Mouse (Mus musculus) intestine, embryonic 16.5 days (tissue): Measurements from ENCODE around the gene Retnla. TPM values are rescaled to one million over a fixed set of nuclear protein-coding genes. Genes with fewer than 3 reads are reported as not detected.

Experiments
- ATAC-seq: fragments of 200-750 bp; cut with Nextera tagmentation; 2 replicates; pipeline ENCODE4 v1.8.0; 2017; ENCODE audit warnings: moderate TSS enrichment, moderate library complexity
- H3K27ac ChIP-seq: fragments of 300-500 bp; sonication (generic); 2 replicates; pipeline ENCODE4 v1.5.1; 2014; ENCODE audit warnings: mild to moderate bottlenecking, low read length
- H3K27me3 ChIP-seq: fragments of 300-500 bp; sonication (generic); replicated peaks from 2 replicates; pipeline ENCODE4 v1.6.1; 2014; ENCODE audit warnings: low read length, control low read depth, mixed read lengths; ENCODE audit not compliant: control insufficient read depth, insufficient read depth
- H3K36me3 ChIP-seq: fragments of 300-500 bp; sonication (generic); 2 replicates; pipeline ENCODE4 v1.6.1; 2014; ENCODE audit warnings: low read length, control low read depth; ENCODE audit not compliant: control insufficient read depth, insufficient read depth
- H3K4me1 ChIP-seq: fragments of 300-500 bp; sonication (generic); 2 replicates; pipeline ENCODE4 v1.6.1; 2014; ENCODE audit warnings: low read length, control low read depth, mixed read lengths; ENCODE audit not compliant: control insufficient read depth, insufficient read depth
- H3K4me2 ChIP-seq: fragments of 300-500 bp; sonication (generic); 2 replicates; pipeline ENCODE4 v1.6.1; 2014; ENCODE audit warnings: low read depth, low read length, control low read depth
- H3K4me3 ChIP-seq: fragments of 300-500 bp; sonication (generic); 2 replicates; pipeline ENCODE4 v1.5.1; 2014; ENCODE audit warnings: mild to moderate bottlenecking, low read length
- H3K9ac ChIP-seq: fragments of 300-500 bp; sonication (generic); 2 replicates; pipeline ENCODE4 v1.6.1; 2014; ENCODE audit warnings: low read depth, low read length
- H3K9me3 ChIP-seq: fragments of 300-500 bp; sonication (generic); 2 replicates; pipeline ENCODE4 v1.6.1; 2016; ENCODE audit warnings: low read length, control low read depth; ENCODE audit not compliant: control insufficient read depth
- WGBS: fragments of 180-500 bp; shearing (Covaris S2); extraction: QIAGEN DNeasy Blood & Tissue Kit; methylation state at CpG from one replicate; pipeline ENCODE4 v1.1.7; 2014; 5-methylcytosine and 5-hydroxymethylcytosine counted together
- polyA plus RNA-seq: library from polyadenylated mRNA; unstranded; fragments of >200 nt; fragmentation: Nextera tagmentation; extraction: Ambion mirVana; gene quantifications from 2 replicates; pipeline ENCODE4 v1.2.1, GENCODE M21; 2015

The Retnla gene
- polyA plus RNA-seq, 1 experiment from 2014 or later = not detected

GRCm38 (mm10) chr16:48871754-48872153 is 29.4 kb downstream of the Retnla start:
- Histone ChIP-seq H3K9ac (no peak overlapping the region), H3K4me3 (no peak overlapping the region)

GRCm38 (mm10) chr16:48872321-48872720 is 30.0 kb downstream of the Retnla start, which contains the start of gene Retnlg:
TSS of gene Retnlg (plus strand) at chr16:48872621.
- Histone ChIP-seq H3K27me3 (no peaks in the 10 kb centered on the region), H3K36me3 (no peaks in the 10 kb centered on the region), H3K27ac (no peak within 1 kb of the TSS), H3K4me1 (no peaks in the 10 kb centered on the region), H3K4me3 (no peak within 1 kb of the TSS), H3K4me2 (no peak within 1 kb of the TSS), H3K9me3 (no peaks in the 10 kb centered on the region), H3K9ac (no peak within 1 kb of the TSS)
- no peak for ATAC-seq
- WGBS = 35% methylated on average over 4 of the region's 4 CpGs

More at GRCm38 (mm10) chr16:48871754-48872153, 29.4 kb downstream of the Retnla start:
- Histone ChIP-seq H3K4me1 (no peaks in the 10 kb centered on the region), H3K27me3 (no peaks in the 10 kb centered on the region), H3K36me3 (no peaks in the 10 kb centered on the region), H3K4me2 (no peak overlapping the region), H3K9me3 (no peaks in the 10 kb centered on the region), H3K27ac (no peak overlapping the region)
- ATAC-seq = no peak
- 90% methylated on average over 1 of the region's 1 CpGs for WGBS

- H3K4me2 ChIP-seq = no peak overlapping the region
- no peaks in the 10 kb centered on the region for H3K27me3 ChIP-seq
- H3K9me3 ChIP-seq = no peaks in the 10 kb centered on the region
- H3K4me1 ChIP-seq = no peaks in the 10 kb centered on the region
- no peak overlapping the region for H3K27ac ChIP-seq
- no peak overlapping the region for H3K9ac ChIP-seq
- H3K4me3 ChIP-seq = no peak overlapping the region
- no peaks in the 10 kb centered on the region for H3K36me3 ChIP-seq
- ATAC-seq = no peak
- 37% methylated on average over 2 of the region's 2 CpGs for WGBS
Observed at GRCm38 (mm10) chr16:48890733-48891132, 48.4 kb downstream of the Retnla start.

Other genes starting within 250 kb of the Retnla start
- 0.02 and 0.06 TPM in 2 replicates for gene Trat1, start 70.5 kb upstream of the Retnla start, polyA plus RNA-seq
- not detected in 2 replicates for gene Retnlb, start 25.7 kb upstream of the Retnla start, polyA plus RNA-seq
- 1.8 and 2.2 TPM in 2 replicates for gene Retnlg, start 30.1 kb downstream of the Retnla start, polyA plus RNA-seq
- 13.2 TPM in 2 replicates for gene Dzip3, start 151.6 kb downstream of the Retnla start, polyA plus RNA-seq
- 18.1 and 18.3 TPM in 2 replicates for gene Cip2a, start 151.6 kb downstream of the Retnla start, polyA plus RNA-seq
- not detected in 2 replicates for gene Myh15, start 214.9 kb downstream of the Retnla start, polyA plus RNA-seq